ENCODE assay signal across 8 mouse cellular contexts in genomic region chr6:120193174-120193573, GRCm38 (mm10).
DNase-seq lines count a peak whose midpoint lies in the region; ATAC-seq and TF ChIP-seq lines count a peak whose summit lies in the region.

No protein-coding gene starts in this region.

- H3K4me2 ChIP-seq in liver, embryonic 12.5 days, result peak overlapping the region; percentile 21

- H3K27me3 ChIP-seq in C2C12 (ENCODE audit: control insufficient read depth, insufficient read depth, insufficient read length), result no peaks in the 10 kb centered on the region
- H3K27me3 ChIP-seq in Patski, result no peaks in the 10 kb centered on the region
- H3K27me3 ChIP-seq in liver, embryonic 12.5 days (replicated peaks), result peaks cover 18% of the 10 kb centered on the region; the same call in 1 of the 2 replicates

- H3K27ac ChIP-seq in liver, embryonic 12.5 days, result peak overlapping the region; percentile 69

- no peaks in the 10 kb centered on the region for H3K9me3 ChIP-seq in liver, embryonic 12.5 days (replicated peaks)

- peak; percentile 46 for ATAC-seq in Patski
- peak; percentile 52; the same call in 1 of the 2 replicates for ATAC-seq in liver, embryonic 12.5 days

- WGBS in liver, embryonic 12.5 days (ENCODE audit: insufficient replicate concordance), result 11% methylated on average over 5 of the region's 5 CpGs

- no peak overlapping the region for H3K4me3 ChIP-seq in C2C12 (ENCODE audit: insufficient read depth, poor library complexity, severe bottlenecking)
- no peak overlapping the region for H3K4me3 ChIP-seq in liver, embryonic 12.5 days

- no peak for DNase-seq in Patski (ENCODE audit: low read depth, low spot score)
- DNase-seq in cerebellum, postnatal 14 days, result peak; percentile 81 to 89
- peak; percentile 74 for DNase-seq in gastrocnemius, postnatal 25 days
- DNase-seq in kidney, postnatal 10 days, result peak; percentile 90
- peak; percentile 60 for DNase-seq in ovary, postnatal 14 days (ENCODE audit: low spot score)
- DNase-seq in thymus, postnatal 14 days, result peak; percentile 90

- no peak overlapping the region for H3ac ChIP-seq in C2C12 (ENCODE audit: control insufficient read depth, insufficient read length, low read depth)

- H3K79me2 ChIP-seq in C2C12 (ENCODE audit: control insufficient read depth, insufficient read depth), result no peaks in the 10 kb centered on the region

- CTCF ChIA-PET in Patski (lab: Charles Lee), result interaction anchor here (0.8 to 2.5 kb wide), 12 partner anchors 13 to 264 kb away, joined by 3 to 11 read pairs (median 4); no protein-coding TSS in a partner anchor

- no peaks in the 10 kb centered on the region for H3K36me3 ChIP-seq in C2C12 (ENCODE audit: control insufficient read depth, insufficient read depth)
- H3K36me3 ChIP-seq in liver, embryonic 12.5 days, result no peaks in the 10 kb centered on the region

- peak overlapping the region; percentile 42 for H3K9ac ChIP-seq in liver, embryonic 12.5 days

- no peaks in the 10 kb centered on the region for H3K79me3 ChIP-seq in C2C12 (ENCODE audit: low read depth)

- POLR2A ChIA-PET in Patski (lab: Charles Lee), result interaction anchor here (0.9 kb wide), 1 partner anchor 78 kb away, joined by 3 read pairs; no protein-coding TSS in a partner anchor

- TF ChIP-seq CTCF in C2C12 (IDR thresholded peaks at IDR 0.05; ENCODE audit: control insufficient read depth, insufficient read depth, insufficient read length), result peak; percentile 61
- TF ChIP-seq CTCF in Patski (IDR thresholded peaks at IDR 0.05), result no peak

- in situ Hi-C loops in Patski (cut with MboI; ENCODE audit: low pct_unique_long_range_greater_than_20kb), result loop anchor here (5.0 to 10.0 kb wide), 5 partner anchors 151 to 711 kb away; no protein-coding TSS in a partner anchor

- peaks cover 66% of the 10 kb centered on the region for H3K4me1 ChIP-seq in liver, embryonic 12.5 days

TF ChIP-seq in C2C12, 6 proteins besides CTCF, POLR2A, EP300 and RAD21:
- TF ChIP-seq MYOD1 (IDR thresholded peaks at IDR 0.05; ENCODE audit: control insufficient read depth, insufficient read length, low read depth) (no peak), MAX (IDR thresholded peaks at IDR 0.05) (peak; percentile 33), USF1 (IDR thresholded peaks at IDR 0.05; ENCODE audit: low read depth) (peak; percentile 75)
